Comparison of ENCODE assay signal across 16 mouse cellular contexts in genomic region chr14:97511318-97511717, GRCm38 (mm10).
DNase-seq lines count a peak whose midpoint lies in the region; ATAC-seq and TF ChIP-seq lines count a peak whose summit lies in the region.
"Had no signal": no experiment of that assay in that cellular context is flagged by ENCODE, and none has a peak within 500 bp of the region (broad histone marks: within the 10 kb centered on the region; RNA-seq: fewer than 3 reads in every experiment).

No protein-coding gene starts in this region.

- no peak overlapping the region for H3K9ac ChIP-seq in forebrain, embryonic 12.5 days
- no peak overlapping the region for H3K9ac ChIP-seq in forebrain, embryonic 11.5 days (ENCODE audit: low read length)
- no peak overlapping the region for H3K9ac ChIP-seq in neural tube, embryonic 15.5 days (replicated peaks)
- no peak overlapping the region for H3K9ac ChIP-seq in hindbrain, postnatal 0 days (replicated peaks; ENCODE audit: low read length)

- H3K4me3 ChIP-seq in forebrain, embryonic 12.5 days (replicated peaks) = no peak overlapping the region
- H3K4me3 ChIP-seq in forebrain, embryonic 11.5 days (ENCODE audit: low read depth, low read length) = no peak overlapping the region
- no peak overlapping the region for H3K4me3 ChIP-seq in neural tube, embryonic 15.5 days (replicated peaks)
- no peak overlapping the region for H3K4me3 ChIP-seq in hindbrain, postnatal 0 days (ENCODE audit: low read length)
- H3K4me3 ChIP-seq in thymus, adult 2 months (ENCODE audit: control insufficient read depth, insufficient read depth, low read length) = no peak overlapping the region

- DNase-seq in forebrain, embryonic 11.5 days (ENCODE audit: low spot score) = no peak
- peak; percentile 14 for DNase-seq in neural tube, embryonic 10.5 days (ENCODE audit: extremely low spot score, low spot score)
- DNase-seq in hindbrain, postnatal 0 days (ENCODE audit: low spot score) = peak; percentile 10
- no peak for DNase-seq in thymus, adult 2 months
- no peak for DNase-seq in heart, postnatal 36 days
- DNase-seq in right cerebral cortex, postnatal 10 days (ENCODE audit: low spot score in 2 of 2) = no peak
- DNase-seq: cerebellum, adult 11-12 months; gastrocnemius, postnatal 36 days; lung, postnatal 10 days; thymus, postnatal 25 days had no signal

- H3K9me3 ChIP-seq in forebrain, embryonic 12.5 days = no peaks in the 10 kb centered on the region
- no peaks in the 10 kb centered on the region; the same call in 1 of the 2 replicates for H3K9me3 ChIP-seq in forebrain, embryonic 11.5 days (ENCODE audit: control insufficient read depth, low read length)
- no peaks in the 10 kb centered on the region for H3K9me3 ChIP-seq in neural tube, embryonic 15.5 days (replicated peaks)
- H3K9me3 ChIP-seq in hindbrain, postnatal 0 days (ENCODE audit: low read length) = 0 out of 2 replicates have a peak, but pooled peaks cover 1% of the 10 kb centered on the region

- intact Hi-C loops in heart, postnatal 36 days (cut with DNase I) = no loop called here

- H3K36me3 ChIP-seq in forebrain, embryonic 12.5 days (replicated peaks) = no peaks in the 10 kb centered on the region
- no peaks in the 10 kb centered on the region for H3K36me3 ChIP-seq in forebrain, embryonic 11.5 days (ENCODE audit: control insufficient read depth, insufficient read depth, low read length)
- no peaks in the 10 kb centered on the region for H3K36me3 ChIP-seq in neural tube, embryonic 15.5 days
- H3K36me3 ChIP-seq in hindbrain, postnatal 0 days (ENCODE audit: insufficient read depth, low read length) = no peaks in the 10 kb centered on the region
- no peaks in the 10 kb centered on the region for H3K36me3 ChIP-seq in thymus, adult 2 months (ENCODE audit: control insufficient read depth, insufficient read depth, low read length)

- no peak for TF ChIP-seq CTCF in hindbrain, postnatal 0 days (IDR thresholded peaks at IDR 0.05; ENCODE audit: low read depth)
- no peak for TF ChIP-seq CTCF in thymus, adult 2 months (IDR thresholded peaks at IDR 0.05; ENCODE audit: borderline replicate concordance, control insufficient read depth, extremely low read depth, insufficient read depth, low read length, poor library complexity)

- H3K4me2 ChIP-seq in forebrain, embryonic 12.5 days = no peak overlapping the region
- no peak overlapping the region for H3K4me2 ChIP-seq in forebrain, embryonic 11.5 days (ENCODE audit: low read depth, low read length, severe bottlenecking)
- no peak overlapping the region for H3K4me2 ChIP-seq in neural tube, embryonic 15.5 days
- H3K4me2 ChIP-seq in hindbrain, postnatal 0 days (ENCODE audit: low read depth, low read length) = no peak overlapping the region
- H3K4me2 ChIP-seq: heart, embryonic 11.5 days; liver, embryonic 11.5 days; midbrain, embryonic 11.5 days had no signal

- 12% methylated on average over 1 of the region's 1 CpGs for WGBS in forebrain, embryonic 12.5 days
- WGBS in forebrain, embryonic 11.5 days = 33% methylated on average over 1 of the region's 1 CpGs
- 4% methylated on average over 1 of the region's 1 CpGs for WGBS in neural tube, embryonic 15.5 days
- WGBS in hindbrain, postnatal 0 days = 13% methylated on average over 1 of the region's 1 CpGs
- WGBS in thymus, adult 2 months = 84% methylated on average over 1 of the region's 1 CpGs

- no peak overlapping the region for H3K27ac ChIP-seq in forebrain, embryonic 12.5 days
- H3K27ac ChIP-seq in forebrain, embryonic 11.5 days (ENCODE audit: low read depth, low read length) = no peak overlapping the region
- H3K27ac ChIP-seq in neural tube, embryonic 15.5 days (replicated peaks) = no peak overlapping the region
- H3K27ac ChIP-seq in hindbrain, postnatal 0 days = no peak overlapping the region
- no peak overlapping the region for H3K27ac ChIP-seq in thymus, adult 2 months (ENCODE audit: control insufficient read depth, insufficient read depth, low read length)
- H3K27ac ChIP-seq: kidney, postnatal 0 days had no signal

- TF ChIP-seq POLR2A in thymus, adult 2 months (IDR thresholded peaks at IDR 0.05; ENCODE audit: control insufficient read depth, extremely low read depth, insufficient read depth, low read length, poor library complexity) = no peak

- no peaks in the 10 kb centered on the region for H3K4me1 ChIP-seq in forebrain, embryonic 12.5 days
- H3K4me1 ChIP-seq in forebrain, embryonic 11.5 days (replicated peaks; ENCODE audit: control insufficient read depth, insufficient read depth, low read length) = no peaks in the 10 kb centered on the region
- no peaks in the 10 kb centered on the region for H3K4me1 ChIP-seq in neural tube, embryonic 15.5 days
- H3K4me1 ChIP-seq in hindbrain, postnatal 0 days (ENCODE audit: insufficient read depth, low read length) = no peaks in the 10 kb centered on the region
- H3K4me1 ChIP-seq in thymus, adult 2 months (replicated peaks; ENCODE audit: control insufficient read depth, insufficient read depth, low read length) = no peaks in the 10 kb centered on the region

- peak; percentile 36; the same call in 1 of the 2 replicates for ATAC-seq in forebrain, embryonic 12.5 days (ENCODE audit: low FRiP score)
- ATAC-seq in forebrain, embryonic 11.5 days (replicated peaks; ENCODE audit: low FRiP score) = no peak; the same call in 1 of the 2 replicates
- ATAC-seq in neural tube, embryonic 15.5 days (ENCODE audit: low FRiP score) = no peak
- ATAC-seq in hindbrain, postnatal 0 days = no peak

- no peaks in the 10 kb centered on the region for H3K27me3 ChIP-seq in forebrain, embryonic 12.5 days
- H3K27me3 ChIP-seq in forebrain, embryonic 11.5 days (ENCODE audit: control insufficient read depth, insufficient read depth, low read length) = no peaks in the 10 kb centered on the region
- H3K27me3 ChIP-seq in neural tube, embryonic 15.5 days (replicated peaks) = no peaks in the 10 kb centered on the region
- H3K27me3 ChIP-seq in hindbrain, postnatal 0 days (ENCODE audit: insufficient read depth, low read length) = no peaks in the 10 kb centered on the region
- no peaks in the 10 kb centered on the region for H3K27me3 ChIP-seq in thymus, adult 2 months (ENCODE audit: control insufficient read depth, insufficient read depth, low read length)

Comparison
In these comparisons a context has a peak if more than half of its experiments do, and no peak if none do; other contexts are left out.
1. DNase-seq: peak in neural tube, embryonic 10.5 days (single experiment) and hindbrain, postnatal 0 days (single experiment); none in forebrain, embryonic 11.5 days (single experiment), thymus, adult 2 months (single experiment), heart, postnatal 36 days (0 of 2) and right cerebral cortex, postnatal 10 days (0 of 2).